Mouse (Mus musculus) embryonic fibroblast, embryonic 13.5 days (primary cell): Measurements from ENCODE around the gene Fam184b.

Source experiments
- CTCF ChIP-seq: IDR thresholded peaks from 2 replicates; pipeline ENCODE4 v1.5.1; 2011; ENCODE audit warnings: mild to moderate bottlenecking, control low read depth, low read length, moderate library complexity, borderline replicate concordance; ENCODE audit not compliant: insufficient read depth
- POLR2A ChIP-seq: IDR thresholded peaks from 2 replicates; pipeline ENCODE4 v1.6.1; 2011; ENCODE audit warnings: low read depth, mild to moderate bottlenecking, control low read depth, low read length, moderate library complexity

DNA sequence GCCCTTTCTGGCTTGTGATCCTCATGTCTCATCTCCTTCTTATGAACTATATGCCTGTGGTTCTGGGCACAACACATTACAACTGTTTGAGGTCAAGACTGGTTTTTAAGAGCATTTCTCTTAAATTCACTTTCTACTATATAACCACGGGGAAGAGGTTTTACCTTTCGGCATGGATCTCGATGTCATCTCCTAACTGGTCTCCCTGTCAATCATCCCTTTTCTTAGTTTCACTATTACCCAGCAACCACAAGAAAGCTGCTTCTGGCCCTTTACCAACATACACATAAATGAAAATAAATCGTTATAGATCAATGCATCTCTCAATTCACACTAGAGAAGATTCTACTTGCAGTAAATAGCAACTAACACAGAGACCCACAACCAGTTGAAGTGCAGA, 104.2 kb downstream of the Fam184b start:
- TF ChIP-seq CTCF: no peak
- TF ChIP-seq POLR2A: no peak
